Mouse (Mus musculus) heart, postnatal 36 days (tissue): ENCODE measurements around the gene Slc8a3. TPM values are rescaled to one million over a fixed set of nuclear protein-coding genes. Genes with fewer than 3 reads are reported as not detected.

Source experiments
- DNase-seq, 2 experiments: peaks; one replicate each; pipeline ENCODE4 v3.0.0; 2021 to 2022
- intact Hi-C: fragments of 180-260 bp; cut with DNase I; formaldehyde crosslinking; loops from one replicate; pipeline ENCODE4 v1.15.1; 2025
- microRNA-seq, 2 experiments: library from miRNA; unstranded; fragments of <30 nt; microRNA quantifications; one replicate each; pipeline ENCODE4 v1.2.0; 2021; ENCODE audit warnings: borderline number of aligned reads in 2 of 2
- total RNA-seq, 2 experiments: library from RNA; stranded (reverse); gene quantifications; 2 replicates each; pipeline ENCODE4 v1.2.3; 2021

Gene Slc8a3
- total RNA-seq, 2 experiments from 2014 or later, result 0.22 TPM; not detected in 1

DNA sequence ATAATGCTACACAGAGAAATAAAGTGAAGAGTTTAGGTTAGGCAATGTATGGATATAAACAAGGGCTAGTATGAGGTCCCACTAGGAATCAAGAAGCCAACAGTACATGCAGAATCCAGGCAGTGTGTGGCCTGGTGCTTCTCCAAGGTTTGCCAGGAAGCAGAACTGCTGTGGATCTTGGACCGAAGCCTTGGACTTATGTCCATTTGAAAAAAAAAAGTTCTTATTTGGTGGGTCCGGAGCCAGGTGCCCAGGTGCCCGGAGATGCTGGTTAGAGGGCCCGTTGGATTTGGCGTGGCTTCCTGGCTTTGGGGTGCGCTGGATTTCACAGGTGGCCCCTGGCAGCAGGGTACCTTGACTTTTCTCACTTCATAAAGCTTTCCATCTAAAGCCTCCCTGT, 185.0 kb downstream of the Slc8a3 start:
- intact Hi-C loops, result no loop called here
- DNase-seq, result no peak

Small RNA genes within 50 kb of the gene (microRNA-seq; reads per million reads assigned to microRNA genes)
- gene Mir3067, result 0.72 to 2.7 reads per million in 2 experiments

Other genes with a start within 250 kb of the Slc8a3 start
- gene Gm4787, start 46.3 kb upstream of the Slc8a3 start, total RNA-seq, result under 1 TPM; 0.49 to 0.80 TPM
- under 1 TPM; 0.56 to 0.62 TPM for gene Adam4, start 88.8 kb upstream of the Slc8a3 start, total RNA-seq
- 10 to 100 TPM; 59.6 to 64.3 TPM for gene Cox16, start 151.9 kb upstream of the Slc8a3 start, total RNA-seq
- gene Gm20498, start 199.7 kb upstream of the Slc8a3 start, total RNA-seq, result 10 to 100 TPM; 45.2 to 49.7 TPM
- gene Synj2bp, start 199.7 kb upstream of the Slc8a3 start, total RNA-seq, result 10 to 100 TPM; 45.5 to 47.8 TPM
- gene Adam21, start 235.3 kb upstream of the Slc8a3 start, total RNA-seq, result not detected